Mouse (Mus musculus): ENCODE results near the gene Rnf149. TPM values are rescaled to one million over a fixed set of nuclear protein-coding genes. Genes with fewer than 3 reads are reported as not detected.
A peak's percentile ranks its signal among the peaks of the same experiment; 100 is the strongest.

Rnf149 gene
- polyA plus RNA-seq, 1 experiment from 2014 or later, result 25.2 TPM

DNA sequence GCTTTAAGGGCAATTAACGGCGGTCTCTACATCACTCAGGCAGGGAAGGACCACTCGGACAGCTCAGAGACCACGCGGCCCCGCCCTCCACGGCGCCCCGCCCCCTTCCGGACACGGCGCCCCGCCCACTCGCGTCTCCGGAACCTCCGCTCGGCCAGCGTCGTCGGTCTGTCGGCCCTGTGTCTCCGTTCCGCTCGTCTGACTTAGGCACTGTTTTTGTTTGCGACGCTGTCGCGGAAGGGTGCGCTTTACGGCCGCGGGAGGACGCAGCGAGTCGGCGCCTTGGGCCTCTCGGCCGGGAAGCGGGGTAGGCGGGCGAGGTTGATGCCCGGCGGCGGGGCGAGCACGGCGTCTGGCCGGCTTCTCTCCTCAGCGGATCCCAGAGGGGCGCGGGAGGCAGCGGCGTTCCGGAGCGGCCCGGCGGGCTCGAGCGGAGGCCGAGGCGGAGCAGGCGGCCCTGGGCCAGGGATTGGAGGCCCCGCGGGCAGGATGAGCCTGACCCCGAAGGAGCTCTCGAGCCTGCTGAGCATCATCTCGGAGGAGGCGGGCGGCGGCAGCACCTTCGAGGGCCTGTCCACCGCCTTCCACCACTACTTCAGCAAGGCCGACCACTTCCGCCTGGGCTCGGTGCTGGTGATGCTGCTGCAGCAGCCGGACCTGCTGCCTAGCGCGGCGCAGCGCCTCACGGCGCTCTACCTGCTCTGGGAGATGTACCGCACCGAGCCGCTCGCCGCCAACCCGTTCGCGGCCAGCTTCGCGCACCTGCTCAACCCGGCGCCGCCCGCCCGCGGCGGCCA, 41.5 kb downstream of the Rnf149 start:
- peak; percentile 85 for ATAC-seq (replicated peaks; ENCODE audit: insufficient number of reproducible peaks, low FRiP score, low TSS enrichment, low read depth)
- H3K4me1 ChIP-seq (ENCODE audit: control insufficient read depth, insufficient read depth, low read length), result 0 out of 2 replicates have a peak, but pooled peaks cover 2% of the 10 kb centered on the region
- DNase-seq (ENCODE audit: low spot score), result peak; percentile 98
- H3K4me3 ChIP-seq (ENCODE audit: low read depth, low read length), result peak overlapping the region; percentile 93
- H3K4me2 ChIP-seq (ENCODE audit: low read depth, low read length), result peak overlapping the region; percentile 84
- no peaks in the 10 kb centered on the region for H3K27me3 ChIP-seq (ENCODE audit: control insufficient read depth, insufficient read depth, low read length)
- peaks cover 13% of the 10 kb centered on the region for H3K36me3 ChIP-seq (replicated peaks; ENCODE audit: control insufficient read depth, insufficient read depth, low read depth, low read length)
- H3K9me3 ChIP-seq (replicated peaks; ENCODE audit: control insufficient read depth, low read length), result no peaks in the 10 kb centered on the region
- H3K9ac ChIP-seq (replicated peaks; ENCODE audit: low read length), result peak overlapping the region; percentile 91
- WGBS, result under 1% methylated on average over 91 of the region's 100 CpGs
- peak overlapping the region; percentile 69 for H3K27ac ChIP-seq (replicated peaks; ENCODE audit: low read depth, low read length)

DNA sequence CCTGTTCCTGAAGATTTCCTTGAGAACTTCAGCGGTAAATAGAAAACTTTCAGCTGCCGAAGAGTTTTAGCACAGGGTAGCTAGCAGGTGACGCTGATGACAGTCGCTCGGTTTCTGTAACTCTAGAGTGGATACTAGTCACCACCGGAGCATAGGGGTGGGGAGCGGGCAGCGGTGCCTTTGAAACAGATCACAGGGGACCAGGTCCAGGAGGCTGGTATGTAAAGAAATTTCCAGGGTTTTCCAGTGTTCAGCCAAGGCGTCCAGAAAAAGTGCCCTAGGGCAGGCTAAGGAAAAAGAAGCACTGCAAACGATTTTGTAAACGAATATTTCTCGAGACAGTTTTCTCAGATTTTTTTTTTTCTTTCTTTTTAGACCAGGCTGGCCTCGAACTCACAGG, 42.4 kb downstream of the Rnf149 start, which contains the start of gene Cnot11:
Gene Cnot11, plus strand, starts transcription at position 162 of the 400 bp plus-strand sequence.
- H3K27ac ChIP-seq (replicated peaks; ENCODE audit: low read depth, low read length), result peak within 1 kb of the TSS; percentile 69
- H3K4me1 ChIP-seq (ENCODE audit: control insufficient read depth, insufficient read depth, low read length), result 0 out of 2 replicates have a peak, but pooled peaks cover 2% of the 10 kb centered on the region
- no peak for ATAC-seq (replicated peaks; ENCODE audit: insufficient number of reproducible peaks, low FRiP score, low TSS enrichment, low read depth)
- peak within 1 kb of the TSS; percentile 91 for H3K9ac ChIP-seq (replicated peaks; ENCODE audit: low read length)
- no peak for DNase-seq (ENCODE audit: low spot score)
- WGBS, result 30% methylated on average over 13 of the region's 13 CpGs
- H3K36me3 ChIP-seq (replicated peaks; ENCODE audit: control insufficient read depth, insufficient read depth, low read depth, low read length), result peaks cover 4% of the 10 kb centered on the region
- H3K4me3 ChIP-seq (ENCODE audit: low read depth, low read length), result peak within 1 kb of the TSS; percentile 93
- no peaks in the 10 kb centered on the region for H3K27me3 ChIP-seq (ENCODE audit: control insufficient read depth, insufficient read depth, low read length)
- H3K4me2 ChIP-seq (ENCODE audit: low read depth, low read length), result peak within 1 kb of the TSS; percentile 84
- no peaks in the 10 kb centered on the region for H3K9me3 ChIP-seq (replicated peaks; ENCODE audit: control insufficient read depth, low read length)

DNA sequence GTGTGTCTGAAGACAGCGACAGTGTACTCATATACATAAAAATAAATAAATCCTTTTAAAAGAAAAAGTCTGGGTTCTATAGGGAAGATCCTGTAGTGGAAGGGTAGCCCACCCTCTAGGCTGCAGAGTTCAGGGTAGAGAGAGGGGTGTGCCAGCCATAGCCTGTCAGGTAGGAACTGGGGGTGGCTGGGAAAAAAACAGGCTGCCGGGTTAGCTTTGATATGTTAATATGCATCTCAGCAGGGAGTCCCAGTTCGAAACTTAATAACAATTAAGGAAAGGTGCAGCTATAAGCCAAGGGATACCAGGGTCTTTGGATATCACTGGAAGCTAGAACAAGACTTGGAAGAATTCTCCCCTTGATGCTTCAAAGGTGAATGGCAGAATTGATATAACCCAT, 43.3 kb downstream of the Rnf149 start:
- DNase-seq (ENCODE audit: low spot score) (no peak), ATAC-seq (replicated peaks; ENCODE audit: insufficient number of reproducible peaks, low FRiP score, low TSS enrichment, low read depth) (no peak)
- 0 out of 2 replicates have a peak, but pooled peaks cover 2% of the 10 kb centered on the region for H3K4me1 ChIP-seq (ENCODE audit: control insufficient read depth, insufficient read depth, low read length)
- 50% methylated on average over 3 of the region's 3 CpGs for WGBS
- H3K4me2 ChIP-seq (ENCODE audit: low read depth, low read length), result no peak overlapping the region
- H3K4me3 ChIP-seq (ENCODE audit: low read depth, low read length), result no peak overlapping the region
- no peaks in the 10 kb centered on the region; the same call in 1 of the 2 replicates for H3K36me3 ChIP-seq (replicated peaks; ENCODE audit: control insufficient read depth, insufficient read depth, low read depth, low read length)
- no peak overlapping the region for H3K9ac ChIP-seq (replicated peaks; ENCODE audit: low read length)
- H3K9me3 ChIP-seq (replicated peaks; ENCODE audit: control insufficient read depth, low read length), result no peaks in the 10 kb centered on the region
- H3K27ac ChIP-seq (replicated peaks; ENCODE audit: low read depth, low read length), result no peak overlapping the region
- H3K27me3 ChIP-seq (ENCODE audit: control insufficient read depth, insufficient read depth, low read length), result no peaks in the 10 kb centered on the region

DNA sequence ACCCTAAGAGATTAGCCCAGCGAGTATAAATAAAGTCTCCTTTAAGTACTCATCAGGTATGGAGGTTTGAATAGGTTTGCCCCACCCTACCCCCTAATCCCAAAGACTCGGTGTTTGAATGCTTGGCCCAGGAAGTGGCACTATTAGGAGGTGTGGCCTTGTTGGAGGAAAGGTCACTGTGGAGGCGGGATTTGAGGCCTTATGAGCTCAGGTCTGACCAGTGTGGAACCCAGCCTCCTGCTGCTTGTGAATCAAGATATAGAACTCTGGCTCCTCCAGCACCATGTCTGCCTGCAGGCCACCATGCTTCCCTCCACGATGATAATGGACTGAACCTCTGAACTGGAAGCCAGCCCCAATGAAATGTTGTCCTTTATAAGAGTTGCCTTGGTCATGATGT, 46.2 kb downstream of the Rnf149 start:
- H3K27ac ChIP-seq (replicated peaks; ENCODE audit: low read depth, low read length), result no peak overlapping the region
- 68% methylated on average over 4 of the region's 4 CpGs for WGBS
- DNase-seq (ENCODE audit: low spot score) (no peak), ATAC-seq (replicated peaks; ENCODE audit: insufficient number of reproducible peaks, low FRiP score, low TSS enrichment, low read depth) (no peak)
- no peaks in the 10 kb centered on the region for H3K9me3 ChIP-seq (replicated peaks; ENCODE audit: control insufficient read depth, low read length)
- H3K36me3 ChIP-seq (replicated peaks; ENCODE audit: control insufficient read depth, insufficient read depth, low read depth, low read length), result no peaks in the 10 kb centered on the region
- no peak overlapping the region for H3K4me2 ChIP-seq (ENCODE audit: low read depth, low read length)
- no peak overlapping the region for H3K9ac ChIP-seq (replicated peaks; ENCODE audit: low read length)
- H3K4me3 ChIP-seq (ENCODE audit: low read depth, low read length), result no peak overlapping the region
- H3K4me1 ChIP-seq (ENCODE audit: control insufficient read depth, insufficient read depth, low read length), result no peaks in the 10 kb centered on the region
- no peaks in the 10 kb centered on the region for H3K27me3 ChIP-seq (ENCODE audit: control insufficient read depth, insufficient read depth, low read length)

DNA sequence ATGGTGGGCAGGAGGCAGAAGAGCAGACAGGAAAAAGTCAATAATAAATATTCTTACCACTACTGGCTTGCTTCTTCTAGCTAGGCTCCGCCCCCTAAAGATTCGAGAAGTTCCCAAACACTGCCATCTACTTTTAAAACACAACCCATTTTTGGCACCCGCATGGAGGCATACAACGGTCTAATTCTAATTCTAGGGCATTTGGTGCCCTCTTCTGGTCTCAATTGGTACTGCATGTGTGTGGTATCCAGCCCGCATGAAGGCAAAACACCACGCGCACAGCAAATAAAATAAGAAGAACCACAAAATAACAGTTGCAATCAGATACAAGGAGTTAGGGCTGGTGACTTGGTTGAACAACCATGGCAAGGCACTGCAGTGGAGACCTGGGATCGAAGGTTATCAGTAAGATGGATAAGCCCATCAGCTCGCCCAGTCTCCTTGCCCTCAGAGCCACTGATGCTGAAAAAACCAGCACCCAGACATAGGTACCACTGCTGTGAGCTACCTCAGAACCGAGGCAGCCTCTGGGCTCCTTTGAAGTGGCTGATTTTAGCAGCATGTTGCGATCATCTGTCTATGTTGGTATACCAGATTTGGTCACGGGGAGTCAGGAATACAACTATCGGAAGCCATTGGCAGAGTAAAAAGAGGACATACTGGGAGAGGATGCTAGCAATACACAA, 46.8 kb downstream of the Rnf149 start:
- Histone ChIP-seq H3K27me3 (ENCODE audit: control insufficient read depth, insufficient read depth, low read length) (no peaks in the 10 kb centered on the region), H3K4me1 (ENCODE audit: control insufficient read depth, insufficient read depth, low read length) (no peaks in the 10 kb centered on the region), H3K27ac (replicated peaks; ENCODE audit: low read depth, low read length) (no peak overlapping the region), H3K9me3 (replicated peaks; ENCODE audit: control insufficient read depth, low read length) (no peaks in the 10 kb centered on the region), H3K4me3 (ENCODE audit: low read depth, low read length) (no peak overlapping the region), H3K36me3 (replicated peaks; ENCODE audit: control insufficient read depth, insufficient read depth, low read depth, low read length) (no peaks in the 10 kb centered on the region), H3K4me2 (ENCODE audit: low read depth, low read length) (no peak overlapping the region), H3K9ac (replicated peaks; ENCODE audit: low read length) (no peak overlapping the region)
- DNase-seq (ENCODE audit: low spot score) (peak; percentile 84), ATAC-seq (replicated peaks; ENCODE audit: insufficient number of reproducible peaks, low FRiP score, low TSS enrichment, low read depth) (no peak)
- WGBS, result 38% methylated on average over 13 of the region's 13 CpGs

DNA sequence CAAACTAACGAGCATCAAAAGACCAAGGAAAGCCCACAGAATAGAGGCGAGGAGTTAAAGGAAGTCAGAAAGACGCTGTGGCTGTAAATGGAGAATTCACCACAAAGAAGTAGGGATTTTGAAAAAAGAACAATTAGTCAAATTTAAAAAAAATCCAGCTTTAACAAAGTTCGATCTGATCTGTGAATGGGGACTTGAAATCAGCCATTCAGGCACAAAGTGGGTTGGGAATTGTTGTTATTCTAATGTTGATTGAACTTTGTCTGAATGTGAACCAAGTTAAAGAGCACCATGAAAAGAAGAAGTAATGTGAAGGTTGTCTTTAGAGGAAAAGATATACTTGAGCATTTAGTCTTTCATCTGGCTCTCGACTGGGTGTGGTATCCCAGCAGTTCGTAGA, 48.9 kb downstream of the Rnf149 start:
- no peak for DNase-seq (ENCODE audit: low spot score)
- ATAC-seq (replicated peaks; ENCODE audit: insufficient number of reproducible peaks, low FRiP score, low TSS enrichment, low read depth), result no peak
- 77% methylated on average over 6 of the region's 6 CpGs for WGBS

DNA sequence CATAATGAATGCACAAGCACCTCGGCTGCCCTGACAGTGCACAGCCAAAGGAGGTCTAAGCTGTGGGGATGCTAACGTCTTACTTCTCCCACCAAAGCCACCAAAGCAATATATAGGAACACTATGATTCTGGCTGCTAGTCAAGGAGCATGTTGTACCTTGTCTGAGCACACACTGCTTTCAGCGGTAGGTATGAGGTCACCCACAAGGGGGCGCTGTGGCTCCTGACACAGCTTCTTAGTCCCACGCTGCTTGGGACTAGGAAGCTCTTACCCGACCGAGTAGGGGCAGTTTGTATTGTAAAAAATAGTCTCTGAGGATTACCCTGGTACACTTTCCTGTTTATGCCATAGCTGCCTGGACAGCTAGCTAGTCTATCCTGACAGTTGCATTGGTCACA, 49.8 kb downstream of the Rnf149 start:
- Histone ChIP-seq H3K4me1 (ENCODE audit: control insufficient read depth, insufficient read depth, low read length) (no peaks in the 10 kb centered on the region), H3K4me2 (ENCODE audit: low read depth, low read length) (no peak overlapping the region), H3K9ac (replicated peaks; ENCODE audit: low read length) (no peak overlapping the region), H3K9me3 (replicated peaks; ENCODE audit: control insufficient read depth, low read length) (no peaks in the 10 kb centered on the region), H3K36me3 (replicated peaks; ENCODE audit: control insufficient read depth, insufficient read depth, low read depth, low read length) (no peaks in the 10 kb centered on the region), H3K27me3 (ENCODE audit: control insufficient read depth, insufficient read depth, low read length) (no peaks in the 10 kb centered on the region), H3K27ac (replicated peaks; ENCODE audit: low read depth, low read length) (no peak overlapping the region), H3K4me3 (ENCODE audit: low read depth, low read length) (no peak overlapping the region)
- peak; percentile 83 for DNase-seq (ENCODE audit: low spot score)
- 11% methylated on average over 7 of the region's 7 CpGs for WGBS
- ATAC-seq (replicated peaks; ENCODE audit: insufficient number of reproducible peaks, low FRiP score, low TSS enrichment, low read depth), result no peak

More for the DNA sequence above, 48.9 kb downstream of the Rnf149 start:
- Histone ChIP-seq H3K9ac (replicated peaks; ENCODE audit: low read length) (no peak overlapping the region), H3K4me1 (ENCODE audit: control insufficient read depth, insufficient read depth, low read length) (no peaks in the 10 kb centered on the region), H3K4me3 (ENCODE audit: low read depth, low read length) (no peak overlapping the region), H3K27ac (replicated peaks; ENCODE audit: low read depth, low read length) (no peak overlapping the region), H3K27me3 (ENCODE audit: control insufficient read depth, insufficient read depth, low read length) (no peaks in the 10 kb centered on the region), H3K36me3 (replicated peaks; ENCODE audit: control insufficient read depth, insufficient read depth, low read depth, low read length) (no peaks in the 10 kb centered on the region), H3K4me2 (ENCODE audit: low read depth, low read length) (no peak overlapping the region), H3K9me3 (replicated peaks; ENCODE audit: control insufficient read depth, low read length) (no peaks in the 10 kb centered on the region)

Measured in embryonic facial prominence, embryonic 11.5 days (tissue).